Mouse (Mus musculus): Measurements from ENCODE around the gene Ano10. TPM values are rescaled to one million over a fixed set of nuclear protein-coding genes. Genes with fewer than 3 reads are reported as not detected.
"Not testable (repeated sequence)": the region's sequence is repeated elsewhere in the genome, so short reads cannot be mapped to it uniquely, and the experiment has no call there.

The Ano10 gene
- polyA plus RNA-seq, 1 experiment from 2014 or later: 36.2 TPM

GRCm38 (mm10) chr9:122313128-122313527 is 18.9 kb upstream of the Ano10 start:
- peaks cover 11% of the 10 kb centered on the region for H3K4me1 ChIP-seq
- WGBS: 53% methylated on average over 1 of the region's 1 CpGs

DNA sequence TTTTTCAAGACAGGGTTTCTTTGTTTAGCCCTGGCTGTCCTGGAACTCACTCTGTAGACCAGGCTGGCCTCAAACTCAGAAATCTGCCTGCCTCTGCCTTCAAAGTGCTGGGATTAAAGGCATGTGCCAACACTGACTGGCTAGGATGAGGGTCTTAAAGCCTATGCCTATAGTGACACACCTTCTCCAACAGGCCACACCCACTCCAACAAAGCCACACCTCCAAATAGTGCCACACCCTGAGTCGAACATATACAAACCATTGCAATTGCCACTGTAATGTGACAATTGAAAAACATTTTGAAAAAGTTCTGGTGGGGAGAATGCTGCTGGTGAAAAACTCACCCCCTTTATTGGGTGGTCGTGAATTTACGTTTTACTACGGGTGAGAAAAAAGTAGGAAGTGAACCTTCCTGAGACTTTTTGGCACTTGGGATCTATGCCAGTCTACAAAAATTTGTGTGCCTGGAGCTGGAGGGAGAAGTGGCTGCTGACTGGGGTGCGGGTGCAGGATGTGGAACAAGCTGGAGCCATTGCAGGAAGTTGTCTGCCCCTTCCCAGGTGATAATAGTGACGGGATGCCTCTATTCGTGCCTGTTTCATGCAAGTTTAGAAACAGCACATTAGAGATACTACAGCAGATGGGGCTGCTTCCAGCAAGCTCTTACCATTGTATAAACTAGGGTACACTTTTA is 18.2 kb upstream of the Ano10 start:
- H3K4me3 ChIP-seq (replicated peaks): no peak overlapping the region
- WGBS: 87% methylated on average over 7 of the region's 7 CpGs
- H3K36me3 ChIP-seq: no peaks in the 10 kb centered on the region
- peaks cover 11% of the 10 kb centered on the region for H3K4me1 ChIP-seq
- no peak overlapping the region for H3K27ac ChIP-seq
- no peaks in the 10 kb centered on the region for H3K9me3 ChIP-seq (replicated peaks)
- 0 out of 2 replicates have a peak, but pooled peaks cover 4% of the 10 kb centered on the region for H3K27me3 ChIP-seq
- H3K4me2 ChIP-seq: no peak overlapping the region
- no peak for ATAC-seq (replicated peaks; ENCODE audit: low FRiP score)
- H3K9ac ChIP-seq: no peak overlapping the region

More at GRCm38 (mm10) chr9:122313128-122313527, 18.9 kb upstream of the Ano10 start:
- H3K9ac ChIP-seq; H3K27me3 ChIP-seq; H3K27ac ChIP-seq; H3K4me2 ChIP-seq; H3K4me3 ChIP-seq (replicated peaks); H3K9me3 ChIP-seq (replicated peaks); ATAC-seq (replicated peaks; ENCODE audit: low FRiP score); H3K36me3 ChIP-seq: not testable (repeated sequence)

- Histone ChIP-seq H3K4me3 (replicated peaks) (peak overlapping the region; percentile 55), H3K4me2 (peak overlapping the region; percentile 67), H3K4me1 (peaks cover 11% of the 10 kb centered on the region), H3K27me3 (0 out of 2 replicates have a peak, but pooled peaks cover 4% of the 10 kb centered on the region), H3K36me3 (no peaks in the 10 kb centered on the region), H3K9me3 (replicated peaks) (no peaks in the 10 kb centered on the region), H3K9ac (peak overlapping the region; percentile 60), H3K27ac (peak overlapping the region; percentile 79; the same call in 1 of the 2 replicates)
- WGBS: 67% methylated on average over 7 of the region's 7 CpGs
- peak; percentile 37 for ATAC-seq (replicated peaks; ENCODE audit: low FRiP score)
Measured at GRCm38 (mm10) chr9:122311051-122311760, 17.0 kb upstream of the Ano10 start.

DNA sequence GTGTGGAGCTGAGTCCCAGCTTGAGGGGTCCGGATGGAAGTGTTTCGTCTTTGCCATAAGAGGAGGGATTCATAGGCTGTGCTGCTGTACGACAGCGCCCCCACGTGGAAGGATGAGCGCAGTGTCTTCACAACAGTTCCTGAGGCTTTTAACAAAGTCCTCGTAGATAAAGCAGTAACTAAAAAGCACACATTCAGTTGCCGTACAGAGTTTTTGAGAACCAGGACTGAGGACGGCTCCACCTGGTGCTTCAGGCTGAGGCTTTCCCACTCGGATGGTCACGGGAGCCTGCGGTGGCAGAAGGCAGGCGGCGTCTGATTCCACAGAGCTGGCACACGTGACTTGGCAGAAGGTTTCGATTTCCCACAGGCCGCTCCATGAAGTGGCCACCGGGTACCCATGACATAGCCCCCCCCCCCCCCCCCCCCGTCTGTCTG is 16.4 kb upstream of the Ano10 start:
- H3K4me1 ChIP-seq: peaks cover 11% of the 10 kb centered on the region
- ATAC-seq (replicated peaks; ENCODE audit: low FRiP score): peak; percentile 94
- H3K27ac ChIP-seq: peak overlapping the region; percentile 79
- no peaks in the 10 kb centered on the region for H3K36me3 ChIP-seq
- peak overlapping the region; percentile 60 for H3K9ac ChIP-seq
- 0 out of 2 replicates have a peak, but pooled peaks cover 4% of the 10 kb centered on the region for H3K27me3 ChIP-seq
- no peaks in the 10 kb centered on the region for H3K9me3 ChIP-seq (replicated peaks)
- WGBS: 1% methylated on average over 19 of the region's 19 CpGs
- peak overlapping the region; percentile 55 for H3K4me3 ChIP-seq (replicated peaks)
- peak overlapping the region; percentile 67 for H3K4me2 ChIP-seq

GRCm38 (mm10) chr9:122309013-122309980 is 15.1 kb upstream of the Ano10 start:
- WGBS: 51% methylated on average over 14 of the region's 14 CpGs
- no peak for ATAC-seq (replicated peaks; ENCODE audit: low FRiP score)
- no peak overlapping the region for H3K27ac ChIP-seq

GRCm38 (mm10) chr9:122305302-122305701 is 11.1 kb upstream of the Ano10 start:
- H3K36me3 ChIP-seq: no peaks in the 10 kb centered on the region
- H3K4me1 ChIP-seq: peaks cover 6% of the 10 kb centered on the region; the same call in 1 of the 2 replicates
- no peak overlapping the region for H3K4me2 ChIP-seq
- H3K27me3 ChIP-seq: 0 out of 2 replicates have a peak, but pooled peaks cover 4% of the 10 kb centered on the region
- H3K27ac ChIP-seq: no peak overlapping the region
- no peak for ATAC-seq (replicated peaks; ENCODE audit: low FRiP score)
- no peak overlapping the region for H3K9ac ChIP-seq
- no peaks in the 10 kb centered on the region for H3K9me3 ChIP-seq (replicated peaks)
- WGBS: 83% methylated on average over 3 of the region's 3 CpGs
- no peak overlapping the region for H3K4me3 ChIP-seq (replicated peaks)

More at GRCm38 (mm10) chr9:122309013-122309980, 15.1 kb upstream of the Ano10 start:
- Histone ChIP-seq H3K27me3 (0 out of 2 replicates have a peak, but pooled peaks cover 4% of the 10 kb centered on the region), H3K36me3 (no peaks in the 10 kb centered on the region), H3K9me3 (replicated peaks) (no peaks in the 10 kb centered on the region), H3K4me1 (peaks cover 11% of the 10 kb centered on the region), H3K4me3 (replicated peaks) (no peak overlapping the region), H3K4me2 (no peak overlapping the region), H3K9ac (no peak overlapping the region)

DNA sequence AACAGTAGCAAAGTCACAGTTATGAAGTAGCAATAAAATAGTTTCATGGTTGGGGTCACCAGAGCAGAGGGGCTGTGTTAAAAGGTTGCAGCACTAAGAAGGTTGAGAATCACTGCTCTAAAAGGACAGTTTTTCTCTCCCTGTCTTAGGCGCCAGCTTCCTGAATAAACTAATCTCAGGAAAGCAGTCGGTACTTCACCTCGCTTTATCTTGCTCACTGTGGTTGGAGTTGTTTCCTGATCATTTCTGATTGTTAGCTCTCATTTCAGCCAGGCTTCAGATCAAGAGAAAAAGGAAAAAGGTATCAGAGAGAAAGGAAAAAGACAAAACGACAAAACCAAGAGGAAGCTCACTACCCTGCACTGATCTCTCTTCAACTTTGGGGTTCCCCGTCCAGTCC is 1.9 kb upstream of the Ano10 start:
- ATAC-seq (replicated peaks; ENCODE audit: low FRiP score): no peak
- Histone ChIP-seq H3K4me1 (peaks cover 13% of the 10 kb centered on the region), H3K27me3 (no peaks in the 10 kb centered on the region), H3K4me2 (no peak overlapping the region), H3K27ac (no peak overlapping the region), H3K4me3 (replicated peaks) (no peak overlapping the region), H3K9me3 (replicated peaks) (no peaks in the 10 kb centered on the region), H3K36me3 (no peaks in the 10 kb centered on the region), H3K9ac (no peak overlapping the region)
- 89% methylated on average over 5 of the region's 5 CpGs for WGBS

DNA sequence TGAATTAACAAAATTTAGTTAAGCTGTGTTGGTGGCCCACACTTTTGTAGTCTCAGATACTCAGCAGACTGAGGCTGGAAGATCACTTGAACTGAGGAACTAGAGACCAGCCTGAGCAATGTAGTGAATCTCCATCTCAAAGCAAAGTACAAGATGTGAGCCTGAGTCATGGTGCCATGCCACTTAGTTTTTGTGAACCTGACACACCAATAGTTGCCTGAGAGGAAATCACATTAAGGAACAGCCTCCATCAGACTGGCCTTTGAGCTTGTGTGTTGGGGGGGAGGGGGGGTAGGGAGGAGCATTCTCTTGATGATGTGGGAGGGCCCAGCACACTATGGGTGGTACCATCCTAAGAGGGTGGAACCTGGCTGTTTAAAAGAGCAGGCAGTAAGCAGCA is 1.2 kb upstream of the Ano10 start:
- no peaks in the 10 kb centered on the region for H3K27me3 ChIP-seq
- ATAC-seq (replicated peaks; ENCODE audit: low FRiP score): no peak
- no peak overlapping the region for H3K27ac ChIP-seq
- no peaks in the 10 kb centered on the region for H3K9me3 ChIP-seq (replicated peaks)
- no peak overlapping the region for H3K9ac ChIP-seq
- no peak overlapping the region for H3K4me3 ChIP-seq (replicated peaks)
- peaks cover 13% of the 10 kb centered on the region for H3K4me1 ChIP-seq
- no peak overlapping the region for H3K4me2 ChIP-seq
- no peaks in the 10 kb centered on the region for H3K36me3 ChIP-seq

- H3K27me3 ChIP-seq: no peaks in the 10 kb centered on the region
- H3K9me3 ChIP-seq (replicated peaks): no peaks in the 10 kb centered on the region
- peak overlapping the region; percentile 61 for H3K27ac ChIP-seq
- H3K9ac ChIP-seq: peak overlapping the region; percentile 64
- peak overlapping the region; percentile 59 for H3K4me2 ChIP-seq
- H3K4me1 ChIP-seq: peaks cover 13% of the 10 kb centered on the region
- no peaks in the 10 kb centered on the region for H3K36me3 ChIP-seq
- peak; percentile 82; the same call in 1 of the 2 replicates for ATAC-seq (replicated peaks; ENCODE audit: low FRiP score)
- H3K4me3 ChIP-seq (replicated peaks): peak overlapping the region; percentile 58
- WGBS: under 1% methylated on average over 23 of the region's 23 CpGs
Measured at GRCm38 (mm10) chr9:122293865-122294241, 370 bp downstream of the Ano10 start.

DNA sequence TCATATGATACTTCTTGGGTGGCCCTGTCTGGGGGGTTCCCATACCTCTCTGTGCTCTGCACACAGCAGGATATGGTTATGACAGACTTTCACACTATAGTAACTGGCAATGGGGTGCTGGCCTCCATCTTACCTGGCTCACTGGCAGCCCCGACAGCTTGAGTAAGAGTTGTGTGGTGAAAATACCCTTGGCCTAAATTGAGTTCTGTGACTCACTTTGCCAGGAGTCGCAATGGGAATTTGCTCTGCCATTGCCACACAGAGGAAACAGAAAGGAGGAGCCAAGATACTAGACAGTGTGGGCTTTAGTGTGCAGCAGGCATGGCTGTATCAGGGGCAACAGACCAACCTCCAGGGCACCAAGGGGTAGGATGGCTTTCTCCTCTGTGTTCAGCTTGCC is 4.0 kb downstream of the Ano10 start:
- Histone ChIP-seq H3K36me3 (no peaks in the 10 kb centered on the region), H3K27me3 (no peaks in the 10 kb centered on the region), H3K27ac (no peak overlapping the region), H3K4me1 (peaks cover 21% of the 10 kb centered on the region), H3K9me3 (replicated peaks) (no peaks in the 10 kb centered on the region), H3K9ac (no peak overlapping the region), H3K4me2 (no peak overlapping the region), H3K4me3 (replicated peaks) (no peak overlapping the region)
- 88% methylated on average over 2 of the region's 2 CpGs for WGBS
- ATAC-seq (replicated peaks; ENCODE audit: low FRiP score): no peak

DNA sequence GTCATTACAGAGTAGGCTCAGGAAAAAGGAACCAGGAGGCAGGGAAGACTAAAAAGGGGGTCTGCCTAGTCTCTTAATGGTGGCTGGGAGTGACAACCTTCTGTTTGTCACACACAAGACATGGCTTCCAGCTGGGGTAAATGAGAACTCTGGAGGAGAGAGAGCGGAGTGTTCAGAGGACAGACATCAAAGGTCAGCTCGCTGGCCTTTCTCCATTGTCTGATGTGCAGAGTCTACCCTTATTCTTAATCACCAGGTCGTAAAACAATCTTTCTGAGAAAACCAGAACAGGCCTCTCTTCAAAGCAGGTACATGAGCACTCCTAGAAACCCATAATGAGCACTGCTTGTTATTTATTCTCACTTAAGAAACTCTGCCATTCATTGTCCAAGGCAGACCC is 5.8 kb downstream of the Ano10 start:
- Histone ChIP-seq H3K36me3 (no peaks in the 10 kb centered on the region), H3K4me3 (replicated peaks) (no peak overlapping the region), H3K9ac (no peak overlapping the region), H3K4me2 (no peak overlapping the region), H3K4me1 (peaks cover 22% of the 10 kb centered on the region), H3K9me3 (replicated peaks) (no peaks in the 10 kb centered on the region), H3K27me3 (no peaks in the 10 kb centered on the region), H3K27ac (no peak overlapping the region)
- ATAC-seq (replicated peaks; ENCODE audit: low FRiP score): no peak
- 43% methylated on average over 3 of the region's 3 CpGs for WGBS
